Mouse (Mus musculus) liver, embryonic 16.5 days (tissue): ENCODE measurements around the gene Sh3kbp1. TPM values are rescaled to one million over a fixed set of nuclear protein-coding genes. Genes with fewer than 3 reads are reported as not detected.

Experiments
- ATAC-seq: fragments of 200-750 bp; cut with Nextera tagmentation; 2 replicates; pipeline ENCODE4 v1.8.0; 2017; ENCODE audit warnings: low read depth, mild to moderate bottlenecking, moderate number of reproducible peaks, moderate library complexity
- H3K27ac ChIP-seq: fragments of 300-500 bp; sonication (generic); 2 replicates; pipeline ENCODE4 v1.5.1; 2014; ENCODE audit warnings: mild to moderate bottlenecking, low read length
- H3K27me3 ChIP-seq: fragments of 300-500 bp; sonication (generic); 2 replicates; pipeline ENCODE4 v1.6.1; 2014; ENCODE audit warnings: low read depth, low read length, mixed read lengths; ENCODE audit not compliant: control insufficient read depth, insufficient read depth
- H3K36me3 ChIP-seq: fragments of 300-500 bp; sonication (generic); 2 replicates; pipeline ENCODE4 v1.6.1; 2014; ENCODE audit warnings: mild to moderate bottlenecking; ENCODE audit not compliant: control insufficient read depth, insufficient read depth
- H3K4me1 ChIP-seq: fragments of 300-500 bp; sonication (generic); 2 replicates; pipeline ENCODE4 v1.6.1; 2014; ENCODE audit warnings: low read depth, low read length, mixed read lengths; ENCODE audit not compliant: control insufficient read depth
- H3K4me2 ChIP-seq: fragments of 300-500 bp; sonication (generic); 2 replicates; pipeline ENCODE4 v1.6.1; 2014; ENCODE audit warnings: low read depth, low read length, mixed read lengths
- H3K4me3 ChIP-seq: fragments of 300-500 bp; sonication (generic); 2 replicates; pipeline ENCODE4 v1.5.1; 2014; ENCODE audit warnings: low read depth, mild to moderate bottlenecking, low read length
- H3K9ac ChIP-seq: fragments of 300-500 bp; sonication (generic); 2 replicates; pipeline ENCODE4 v1.6.1; 2014; ENCODE audit warnings: low read depth, low read length
- H3K9me3 ChIP-seq: fragments of 300-500 bp; sonication (generic); replicated peaks from 2 replicates; pipeline ENCODE4 v1.6.1; 2016; ENCODE audit warnings: low read length; ENCODE audit not compliant: control insufficient read depth
- WGBS: fragments of 180-500 bp; shearing (Covaris S2); extraction: QIAGEN DNeasy Blood & Tissue Kit; methylation state at CpG from one replicate; pipeline ENCODE4 v1.1.7; 2014; ENCODE audit not compliant: insufficient replicate concordance; 5-methylcytosine and 5-hydroxymethylcytosine counted together
- polyA plus RNA-seq: library from polyadenylated mRNA; unstranded; fragments of >200 nt; fragmentation: Nextera tagmentation; extraction: Ambion mirVana; gene quantifications from 2 replicates; pipeline ENCODE4 v1.2.1, GENCODE M21; 2015

The Sh3kbp1 gene
- polyA plus RNA-seq, 1 experiment from 2014 or later = 10.8 TPM

DNA sequence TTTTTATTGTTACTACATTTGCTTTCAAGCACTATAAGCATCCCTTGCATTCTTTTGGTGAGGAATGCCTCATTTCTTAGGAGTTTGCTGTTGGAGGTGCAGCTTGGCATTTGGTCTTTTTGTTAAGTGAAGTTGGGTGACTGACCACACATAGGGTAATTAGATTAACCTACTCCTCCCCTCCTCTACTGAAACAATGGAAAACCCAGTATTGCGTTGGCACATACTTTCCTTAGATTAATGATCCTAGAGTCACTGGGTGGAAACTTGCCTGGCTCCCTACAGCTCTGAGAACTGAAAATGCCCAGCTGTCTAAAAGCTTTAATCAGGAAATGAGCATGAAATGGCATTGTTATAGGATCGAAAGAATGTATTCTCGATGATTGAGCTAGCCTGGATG, 117.5 kb downstream of the Sh3kbp1 start:
- H3K4me2 ChIP-seq = no peak overlapping the region
- H3K4me3 ChIP-seq = no peak overlapping the region
- H3K4me1 ChIP-seq = no peaks in the 10 kb centered on the region
- H3K27ac ChIP-seq = no peak overlapping the region
- no peaks in the 10 kb centered on the region for H3K9me3 ChIP-seq
- no peaks in the 10 kb centered on the region for H3K27me3 ChIP-seq
- H3K36me3 ChIP-seq = no peaks in the 10 kb centered on the region
- ATAC-seq = no peak
- H3K9ac ChIP-seq = no peak overlapping the region
- 60% methylated on average over 3 of the region's 3 CpGs for WGBS

- no peak overlapping the region for H3K4me3 ChIP-seq
- 50% methylated on average over 1 of the region's 1 CpGs for WGBS
Measured at GRCm38 (mm10) chrX:159751834-159752233, 124.8 kb downstream of the Sh3kbp1 start.

GRCm38 (mm10) chrX:159756261-159756660, 129.2 kb downstream of the Sh3kbp1 start:
- no peaks in the 10 kb centered on the region for H3K36me3 ChIP-seq
- no peak for ATAC-seq
- H3K27ac ChIP-seq = no peak overlapping the region

More at GRCm38 (mm10) chrX:159751834-159752233, 124.8 kb downstream of the Sh3kbp1 start:
- H3K4me2 ChIP-seq = no peak overlapping the region
- no peak overlapping the region for H3K27ac ChIP-seq
- H3K4me1 ChIP-seq = no peaks in the 10 kb centered on the region
- ATAC-seq = no peak
- no peaks in the 10 kb centered on the region for H3K9me3 ChIP-seq
- no peaks in the 10 kb centered on the region for H3K27me3 ChIP-seq
- no peaks in the 10 kb centered on the region for H3K36me3 ChIP-seq
- H3K9ac ChIP-seq = no peak overlapping the region

DNA sequence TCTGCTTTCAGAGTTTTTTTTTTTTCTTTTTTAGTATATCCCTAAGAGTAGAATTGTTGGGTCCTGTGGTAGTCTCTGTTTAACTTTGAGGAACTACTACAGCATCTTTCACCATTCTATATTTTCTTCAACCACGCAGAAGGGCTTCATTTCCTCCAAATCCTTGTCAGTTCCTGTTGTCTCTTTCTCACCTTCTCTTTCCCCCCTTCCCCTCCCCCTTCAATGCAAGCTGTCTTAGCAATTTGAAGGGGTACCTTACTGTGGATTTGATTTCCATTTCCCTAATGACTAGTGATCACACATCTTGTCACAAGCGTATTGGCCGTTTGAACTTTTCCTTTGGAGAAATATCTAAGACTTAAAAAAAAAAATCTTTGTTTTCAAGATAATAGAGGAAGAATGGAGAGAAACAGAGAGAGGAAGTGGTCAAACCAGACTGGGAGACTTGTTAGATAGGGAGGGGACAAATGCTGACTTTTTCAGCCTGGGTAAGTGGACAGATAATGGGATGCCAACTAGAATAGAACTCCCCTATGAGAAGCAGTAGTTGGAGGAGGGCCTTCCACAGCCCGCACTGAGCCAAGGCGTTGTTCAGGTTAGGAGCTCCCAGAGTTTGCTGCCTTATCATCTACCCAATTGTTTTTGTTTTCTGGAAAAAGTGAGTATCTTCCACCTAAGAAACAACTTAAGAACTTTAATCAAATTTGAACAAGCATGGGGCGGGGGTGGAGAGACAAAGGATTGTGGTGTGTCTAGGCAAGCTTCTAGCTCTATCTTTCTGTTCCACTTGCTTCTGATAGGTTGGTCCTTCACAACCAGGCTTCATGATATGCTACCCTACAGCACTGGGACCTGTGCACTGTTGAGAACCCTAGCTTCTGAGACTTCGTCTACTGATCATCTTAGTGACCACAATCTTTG, 130.1 kb downstream of the Sh3kbp1 start:
- Histone ChIP-seq H3K4me1 (no peaks in the 10 kb centered on the region; the same call in 1 of the 2 replicates), H3K36me3 (no peaks in the 10 kb centered on the region), H3K27me3 (no peaks in the 10 kb centered on the region), H3K4me3 (no peak overlapping the region), H3K4me2 (peak overlapping the region; percentile 17; the same call in 1 of the 2 replicates), H3K9me3 (no peaks in the 10 kb centered on the region), H3K9ac (no peak overlapping the region), H3K27ac (peak overlapping the region; percentile 66)
- peak; percentile 90 for ATAC-seq
- 32% methylated on average over 7 of the region's 7 CpGs for WGBS

More at GRCm38 (mm10) chrX:159756261-159756660, 129.2 kb downstream of the Sh3kbp1 start:
- Histone ChIP-seq H3K4me3 (no peak overlapping the region), H3K4me2 (no peak overlapping the region), H3K9ac (no peak overlapping the region), H3K27me3 (no peaks in the 10 kb centered on the region), H3K9me3 (no peaks in the 10 kb centered on the region), H3K4me1 (no peaks in the 10 kb centered on the region; the same call in 1 of the 2 replicates)

- 29% methylated on average over 5 of the region's 5 CpGs for whole genome bisulfite sequencing
- no peaks in the 10 kb centered on the region; the same call in 1 of the 2 replicates for H3K4me1 ChIP-seq
- peak overlapping the region; percentile 17; the same call in 1 of the 2 replicates for H3K4me2 ChIP-seq
- ATAC-seq = peak; percentile 81
- H3K27me3 ChIP-seq = no peaks in the 10 kb centered on the region
- H3K36me3 ChIP-seq = no peaks in the 10 kb centered on the region
- H3K9ac ChIP-seq = no peak overlapping the region
- peak overlapping the region; percentile 66 for H3K27ac ChIP-seq
- no peak overlapping the region for H3K4me3 ChIP-seq
- no peaks in the 10 kb centered on the region for H3K9me3 ChIP-seq
Measured at GRCm38 (mm10) chrX:159757854-159758540, 130.9 kb downstream of the Sh3kbp1 start.

DNA sequence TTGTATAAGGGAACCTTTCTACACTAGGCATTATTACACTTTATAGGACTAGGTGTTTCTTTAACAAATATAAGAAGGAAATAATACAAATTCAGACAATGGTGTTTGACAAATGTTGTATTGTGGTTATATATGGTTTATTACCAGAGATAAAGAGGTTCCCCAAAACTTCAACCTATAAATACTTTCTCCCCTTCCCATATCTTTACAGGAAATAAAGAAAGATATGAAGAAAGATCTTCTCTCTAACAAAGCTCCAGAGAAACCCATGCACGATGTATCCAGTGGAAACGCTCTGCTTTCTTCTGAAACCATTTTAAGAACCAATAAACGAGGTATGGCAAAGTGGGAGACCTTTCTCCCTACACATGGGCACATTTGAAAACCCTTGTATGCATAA, 136.7 kb downstream of the Sh3kbp1 start:
- Histone ChIP-seq H3K4me1 (no peaks in the 10 kb centered on the region), H3K36me3 (no peaks in the 10 kb centered on the region), H3K4me3 (no peak overlapping the region), H3K9ac (no peak overlapping the region), H3K27me3 (no peaks in the 10 kb centered on the region), H3K27ac (no peak overlapping the region), H3K4me2 (no peak overlapping the region), H3K9me3 (no peaks in the 10 kb centered on the region)
- WGBS = 41% methylated on average over 3 of the region's 3 CpGs
- ATAC-seq = no peak

GRCm38 (mm10) chrX:159765850-159766249, 138.8 kb downstream of the Sh3kbp1 start:
- Histone ChIP-seq H3K9me3 (no peaks in the 10 kb centered on the region), H3K9ac (no peak overlapping the region), H3K36me3 (no peaks in the 10 kb centered on the region), H3K4me2 (no peak overlapping the region), H3K4me3 (no peak overlapping the region), H3K4me1 (no peaks in the 10 kb centered on the region), H3K27ac (no peak overlapping the region), H3K27me3 (no peaks in the 10 kb centered on the region)
- ATAC-seq = no peak
- 27% methylated on average over 1 of the region's 1 CpGs for WGBS

DNA sequence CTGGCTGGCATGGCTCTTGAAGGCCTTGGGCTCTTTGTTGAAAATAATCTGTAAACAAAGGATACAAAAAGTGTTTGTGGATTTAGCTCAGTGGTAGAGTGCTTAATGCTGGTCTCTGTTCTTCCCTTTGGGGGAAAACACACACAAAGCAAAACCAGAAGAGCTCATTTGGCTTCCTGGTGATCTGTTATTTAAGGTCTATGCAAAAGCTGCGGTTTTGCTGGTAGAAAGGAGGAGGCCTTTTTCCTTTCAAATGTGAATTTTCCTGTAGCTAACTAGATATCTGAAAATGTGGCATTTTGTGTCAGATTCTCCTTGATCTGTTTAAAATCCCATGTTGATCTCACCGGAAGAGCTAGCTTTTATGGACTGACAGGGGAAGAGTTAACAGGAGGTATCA, 141.9 kb downstream of the Sh3kbp1 start:
- no peaks in the 10 kb centered on the region for H3K4me1 ChIP-seq
- WGBS = 44% methylated on average over 2 of the region's 2 CpGs
- H3K9me3 ChIP-seq = no peaks in the 10 kb centered on the region
- H3K9ac ChIP-seq = no peak overlapping the region
- ATAC-seq = no peak
- H3K36me3 ChIP-seq = no peaks in the 10 kb centered on the region
- no peak overlapping the region for H3K27ac ChIP-seq
- no peak overlapping the region for H3K4me3 ChIP-seq
- H3K27me3 ChIP-seq = no peaks in the 10 kb centered on the region
- no peak overlapping the region for H3K4me2 ChIP-seq

- Histone ChIP-seq H3K36me3 (no peaks in the 10 kb centered on the region), H3K27me3 (no peaks in the 10 kb centered on the region), H3K9ac (no peak overlapping the region), H3K4me3 (no peak overlapping the region), H3K4me2 (no peak overlapping the region), H3K4me1 (no peaks in the 10 kb centered on the region), H3K9me3 (no peaks in the 10 kb centered on the region), H3K27ac (no peak overlapping the region)
- WGBS = 68% methylated on average over 3 of the region's 3 CpGs
- ATAC-seq = no peak
Measured at GRCm38 (mm10) chrX:159769773-159770172, 142.7 kb downstream of the Sh3kbp1 start.
